Mouse (Mus musculus) thymus, postnatal 4 days (tissue): ENCODE results near the gene Ybey.

Experiments
- DNase-seq: peaks from one replicate; pipeline ENCODE4 v3.0.0; 2021

The Ybey gene

DNA sequence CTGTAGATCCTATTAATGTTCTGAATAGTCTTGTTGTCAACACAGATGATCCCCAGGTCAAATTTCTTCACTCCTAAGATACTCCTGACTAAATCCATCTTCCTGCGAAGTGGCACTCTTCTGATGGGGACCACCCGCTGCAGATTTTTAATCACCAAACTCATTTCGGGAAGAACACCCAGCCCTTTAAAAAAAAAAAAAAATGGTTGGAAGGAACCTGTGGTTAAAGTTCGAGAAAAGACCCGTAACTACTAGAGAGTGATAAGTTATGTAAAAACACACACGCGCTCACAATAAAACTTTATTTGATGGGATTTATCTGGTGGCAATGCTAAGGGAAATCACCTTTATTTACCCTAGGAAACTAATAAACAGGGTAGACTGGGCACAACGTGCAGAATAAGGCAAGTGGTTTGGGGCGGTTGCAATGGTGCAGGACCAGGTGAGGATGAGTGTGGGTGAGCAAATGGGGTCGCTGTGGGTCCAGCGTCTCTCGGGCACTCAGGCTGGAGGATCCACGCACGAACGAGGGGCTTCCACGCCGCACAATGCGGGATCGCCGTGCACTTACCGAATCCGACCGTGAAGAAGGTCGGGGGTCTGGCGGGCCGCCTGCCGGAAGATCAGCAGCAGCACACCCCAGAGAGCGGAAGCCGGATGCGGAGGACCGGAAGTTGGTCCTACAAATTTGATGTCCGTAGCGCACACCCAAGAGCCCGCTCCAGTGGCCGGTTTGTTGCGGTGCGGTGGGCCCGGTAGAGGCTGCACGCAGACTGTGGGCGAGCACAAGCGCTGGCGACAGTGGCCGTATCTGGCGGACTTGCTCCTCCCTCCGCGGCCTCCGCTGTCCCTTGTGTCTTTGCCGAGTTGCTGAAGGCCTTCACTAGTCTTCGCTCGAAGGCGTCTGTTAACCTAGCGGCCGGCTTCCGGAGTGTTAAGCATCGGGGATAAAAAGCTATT is at the start of gene Ybey, which contains the start of gene Mcm3ap:
Gene Ybey (minus strand): TSS at position 912 of the 960 bp plus-strand sequence.
Gene Mcm3ap (plus strand): TSS at position 725 of the 960 bp plus-strand sequence.
- peak; percentile 89 for DNase-seq

DNA sequence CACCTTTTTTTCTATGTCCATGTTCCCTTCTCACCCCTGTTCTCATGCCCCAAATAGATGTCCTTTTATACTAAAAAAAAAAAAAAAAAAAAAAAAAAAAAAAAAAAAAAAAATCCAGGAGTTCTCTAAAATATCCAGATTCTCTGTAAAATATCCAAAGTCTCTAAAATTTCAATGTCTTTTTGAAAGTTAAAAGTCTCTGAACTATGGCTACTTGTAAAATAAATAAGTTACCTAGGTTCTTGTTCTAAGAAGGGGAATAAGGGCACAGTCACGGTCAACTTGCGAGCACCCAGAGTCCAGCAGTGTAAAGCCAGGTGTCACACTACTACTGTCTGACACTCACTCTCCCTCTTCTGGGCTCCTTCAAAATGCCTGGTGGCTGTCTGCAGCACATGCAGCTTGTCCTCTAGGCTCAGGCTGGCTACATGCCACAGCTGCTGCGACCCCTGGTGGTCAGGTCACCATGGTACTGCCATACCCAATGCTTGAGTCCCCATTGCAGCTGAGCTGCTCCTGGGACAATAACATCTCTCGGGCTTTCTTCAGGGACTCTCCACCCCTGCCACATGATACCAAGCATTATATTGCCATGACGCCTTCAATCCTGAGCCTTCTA is 44.2 kb upstream of the Ybey start:
- DNase-seq, result peak; percentile 95

DNA sequence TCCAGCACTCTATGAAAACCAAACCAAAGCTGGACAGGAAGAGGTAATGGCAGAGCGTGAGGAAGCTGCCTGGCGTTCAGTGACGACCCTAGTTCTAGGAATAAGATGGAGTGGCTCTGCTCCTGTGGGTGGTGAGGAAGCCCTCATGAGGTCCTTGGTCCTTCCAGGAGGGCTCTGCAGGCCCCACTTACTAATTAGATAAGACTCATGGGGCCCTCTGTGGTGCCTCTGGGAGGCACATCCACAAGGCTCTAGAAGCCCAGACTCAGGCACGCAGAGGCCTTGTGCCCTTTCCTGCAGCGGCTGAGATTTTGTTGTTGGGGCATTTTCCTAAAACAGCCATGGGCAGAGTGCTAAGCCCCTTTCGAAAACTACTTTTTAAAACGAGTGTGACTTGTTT is 37.0 kb upstream of the Ybey start:
- no peak for DNase-seq

DNA sequence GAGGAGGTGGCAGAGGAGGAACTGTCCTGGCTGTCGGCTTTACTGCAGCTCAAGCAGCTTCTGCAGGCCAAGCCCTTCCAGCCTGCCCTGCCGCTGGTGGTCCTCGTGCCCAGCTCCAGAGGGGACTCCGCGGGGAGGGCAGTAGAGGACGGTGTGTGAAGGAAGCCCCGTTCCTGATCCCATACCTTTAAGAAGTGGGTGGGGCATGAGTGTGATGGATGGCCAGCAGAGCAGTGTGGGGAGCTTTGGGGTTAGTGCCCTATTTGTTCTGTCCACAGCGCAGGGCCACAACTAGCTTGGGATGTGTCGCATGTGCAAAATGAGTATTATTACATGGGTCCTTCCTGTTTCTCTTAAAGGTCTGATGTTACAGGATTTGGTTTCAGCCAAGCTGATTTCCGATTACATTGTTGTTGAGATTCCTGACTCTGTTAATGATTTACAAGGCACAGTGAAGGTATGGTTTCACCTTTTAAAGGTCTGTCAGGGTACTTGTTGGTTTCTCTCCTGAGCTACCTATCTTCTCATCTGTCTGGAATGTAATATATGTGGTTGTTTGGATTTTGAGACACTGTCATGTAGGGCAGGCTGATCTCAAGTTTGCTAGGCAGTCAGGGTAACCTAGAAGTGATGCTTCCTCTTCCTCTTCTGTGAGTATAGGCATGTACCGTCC is 35.5 kb upstream of the Ybey start:
- DNase-seq, result no peak

DNA sequence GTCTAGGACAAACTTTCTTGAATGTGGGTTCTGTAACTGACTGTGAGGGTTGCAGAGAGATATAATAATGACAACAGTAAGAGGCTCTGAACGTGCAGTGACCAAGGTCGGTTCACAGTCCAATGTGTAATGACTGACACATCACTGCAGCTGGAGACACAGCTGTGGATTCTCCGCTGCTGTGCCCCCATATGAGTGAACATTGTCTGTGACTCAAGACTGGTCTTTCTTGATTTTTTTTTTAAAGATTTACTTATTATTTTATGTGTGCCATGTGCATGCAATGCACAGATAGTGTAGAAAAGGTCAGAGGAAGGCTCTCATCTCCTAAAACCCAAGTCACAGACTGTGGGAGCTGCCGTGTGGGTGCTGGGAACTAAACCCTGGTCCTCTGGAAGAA is 28.6 kb upstream of the Ybey start:
- no peak for DNase-seq

DNA sequence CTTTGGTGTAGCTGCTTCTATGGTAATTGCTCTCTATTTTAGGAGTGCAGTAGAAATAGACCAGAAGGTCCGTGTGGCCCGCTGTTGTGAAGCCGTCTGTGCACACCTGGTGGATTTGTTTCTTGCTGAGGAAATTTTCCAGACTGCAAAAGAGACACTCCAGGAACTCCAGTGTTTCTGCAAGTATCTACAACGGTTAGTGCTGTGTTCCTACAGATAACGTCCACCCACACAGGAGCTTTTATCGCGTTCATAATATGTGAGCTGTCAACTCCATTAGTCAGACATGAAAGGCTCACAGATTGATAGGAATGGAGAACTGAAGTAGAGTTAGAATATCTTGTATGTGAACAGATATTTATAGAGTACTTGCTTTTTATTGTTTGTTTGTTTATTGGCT is 27.5 kb upstream of the Ybey start:
- DNase-seq, result no peak

DNA sequence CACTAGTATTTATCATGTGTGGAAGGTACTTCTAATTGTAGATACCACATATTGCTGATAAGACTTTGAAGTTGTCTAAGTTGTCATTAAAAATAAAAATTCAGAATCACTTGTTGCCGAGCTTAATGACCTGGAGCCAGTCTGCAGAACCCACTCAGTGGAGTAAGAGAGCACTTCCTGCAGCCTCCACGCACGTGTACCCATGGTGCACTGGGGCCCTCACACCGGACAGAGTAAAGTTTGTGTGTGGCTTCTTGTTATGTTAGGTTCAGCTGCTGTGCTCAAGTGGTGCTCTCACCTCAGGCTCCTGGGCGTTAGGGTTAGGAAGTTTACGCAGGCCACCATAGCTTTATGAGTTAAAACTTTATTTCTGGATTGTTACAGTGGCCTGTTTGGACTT is 26.6 kb upstream of the Ybey start:
- no peak for DNase-seq

DNA sequence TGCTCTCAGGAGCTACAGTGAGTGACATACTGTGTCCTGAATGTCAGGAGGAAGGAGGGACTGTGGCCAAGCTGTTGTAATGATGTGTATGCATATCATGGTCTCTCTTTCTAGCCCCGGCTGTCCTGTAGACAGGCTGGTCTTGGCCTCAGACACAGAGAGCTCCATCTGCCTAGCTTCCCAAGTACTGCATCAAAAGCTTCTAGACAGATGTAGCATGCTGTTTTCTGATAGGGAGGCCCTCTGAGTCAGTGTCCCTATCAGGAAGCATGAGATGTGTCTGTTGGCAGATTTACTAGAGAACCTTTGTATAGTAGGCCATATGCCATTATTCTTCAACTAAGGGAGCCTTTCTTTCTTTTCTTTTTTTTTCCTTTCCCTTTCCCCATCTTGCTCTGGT is 24.6 kb upstream of the Ybey start:
- no peak for DNase-seq

DNA sequence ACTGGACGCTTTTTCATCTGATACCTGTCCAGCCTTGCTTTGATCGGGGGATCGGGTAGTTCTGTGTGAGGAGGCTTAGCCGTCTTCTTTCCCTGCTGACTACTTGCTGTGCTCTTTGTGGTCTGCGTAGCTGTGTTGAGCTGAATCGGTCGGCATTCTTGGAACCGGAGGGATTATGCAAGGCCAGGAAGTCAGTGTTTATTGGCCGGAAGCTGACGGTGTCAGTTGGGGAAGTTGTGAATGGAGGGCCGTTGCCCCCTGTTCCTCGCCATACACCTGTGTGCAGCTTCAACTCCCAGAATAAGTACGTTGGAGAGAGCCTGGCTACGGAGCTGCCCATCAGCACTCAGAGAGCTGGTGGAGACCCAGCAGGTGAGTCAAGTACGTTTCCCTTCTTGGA is 20.3 kb upstream of the Ybey start:
- no peak for DNase-seq

DNA sequence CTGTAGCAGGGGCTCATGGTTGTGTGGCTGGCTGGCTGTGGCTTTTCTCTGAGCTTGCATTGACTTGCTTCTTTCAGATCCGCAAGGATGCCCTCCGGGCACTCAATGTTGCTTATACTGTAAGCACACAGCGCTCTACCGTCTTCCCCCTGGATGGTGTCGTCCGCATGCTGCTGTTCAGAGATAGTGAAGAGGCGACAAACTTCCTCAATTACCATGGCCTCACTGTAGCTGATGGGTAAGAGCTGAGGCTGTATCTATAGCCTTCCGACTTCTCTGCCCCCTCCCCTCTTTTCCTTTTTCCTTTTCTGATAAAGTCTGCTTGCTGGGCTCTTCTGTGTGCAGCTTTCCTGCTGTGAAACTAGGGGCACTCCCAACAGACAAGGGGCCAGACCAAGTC is 19.4 kb upstream of the Ybey start:
- DNase-seq, result no peak

DNA sequence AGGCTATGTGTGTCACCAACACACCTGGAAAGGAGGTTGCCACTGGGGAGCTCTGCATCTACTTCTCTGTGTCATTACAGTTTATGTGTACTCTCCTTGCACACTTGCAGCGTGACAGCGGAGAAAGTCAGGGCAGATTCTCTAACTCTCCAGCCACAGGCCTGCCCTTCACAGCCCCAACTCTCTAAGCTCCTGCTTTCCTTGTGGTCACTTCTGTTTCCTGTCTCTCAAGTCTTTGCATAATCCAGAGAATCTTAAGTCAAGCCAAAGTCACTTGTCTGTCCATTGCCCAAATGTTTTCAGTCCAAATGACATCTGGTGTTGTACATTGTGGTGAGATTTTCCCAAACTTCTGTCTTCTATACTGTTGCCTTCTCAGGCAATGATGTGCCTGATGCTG is 17.4 kb upstream of the Ybey start:
- DNase-seq, result no peak

DNA sequence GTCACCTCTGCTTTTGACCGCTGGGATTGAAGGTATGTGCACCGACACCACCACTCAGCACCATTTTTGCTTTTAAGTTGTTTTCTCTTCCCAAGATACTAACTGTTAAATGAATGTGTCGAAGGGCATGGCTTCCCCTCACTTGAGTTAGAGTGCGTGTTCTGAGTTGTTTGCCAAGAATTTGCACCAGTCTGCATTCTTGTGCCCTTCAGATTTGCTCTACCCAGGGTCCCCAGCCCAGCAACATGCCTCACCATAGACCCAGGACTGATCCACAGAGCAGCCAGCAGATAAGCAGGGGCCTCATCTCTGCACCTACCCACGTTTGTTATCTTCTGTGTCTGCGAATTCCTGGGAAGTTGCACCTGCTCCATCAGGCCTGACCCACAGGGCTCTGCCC is 12.6 kb upstream of the Ybey start:
- DNase-seq, result no peak

DNA sequence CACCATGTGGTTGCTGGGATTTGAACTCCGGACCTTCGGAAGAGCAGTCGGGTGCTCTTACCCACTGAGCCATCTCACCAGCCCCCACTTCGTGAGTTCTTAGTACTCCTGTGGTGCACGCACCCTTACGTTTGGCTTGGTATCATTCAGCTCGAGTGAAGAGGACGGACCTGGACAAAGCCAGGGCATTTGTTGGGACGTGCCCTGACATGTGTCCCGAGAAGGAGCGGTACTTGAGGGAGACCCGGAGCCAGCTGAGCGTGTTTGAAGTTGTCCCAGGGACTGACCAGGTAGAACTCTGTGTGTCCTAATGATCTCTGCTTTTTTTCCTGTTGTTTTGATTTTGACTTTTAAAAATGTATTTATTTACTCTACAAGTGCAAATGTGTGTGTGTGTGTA is 11.9 kb upstream of the Ybey start:
- DNase-seq, result no peak

DNA sequence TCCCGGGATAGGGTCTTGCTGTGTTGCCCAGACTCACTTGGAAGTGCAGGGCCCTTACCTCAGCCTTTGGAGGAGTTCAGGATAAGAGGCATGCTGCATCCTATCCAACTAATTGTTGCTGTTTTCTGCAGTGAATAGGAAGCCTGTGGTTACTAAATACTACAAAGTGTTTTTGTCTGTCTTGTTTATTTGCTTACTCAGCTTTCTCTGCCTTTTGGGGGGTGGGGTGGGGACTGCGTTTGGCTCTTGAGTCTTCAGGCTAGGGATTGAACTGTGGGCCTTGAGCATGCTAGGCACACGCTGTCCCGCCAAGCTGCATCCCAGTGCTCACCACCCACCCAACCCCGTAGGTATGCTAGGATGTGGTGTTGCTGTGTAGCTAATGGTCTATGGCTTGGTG is 4.8 kb upstream of the Ybey start:
- DNase-seq, result no peak

DNA sequence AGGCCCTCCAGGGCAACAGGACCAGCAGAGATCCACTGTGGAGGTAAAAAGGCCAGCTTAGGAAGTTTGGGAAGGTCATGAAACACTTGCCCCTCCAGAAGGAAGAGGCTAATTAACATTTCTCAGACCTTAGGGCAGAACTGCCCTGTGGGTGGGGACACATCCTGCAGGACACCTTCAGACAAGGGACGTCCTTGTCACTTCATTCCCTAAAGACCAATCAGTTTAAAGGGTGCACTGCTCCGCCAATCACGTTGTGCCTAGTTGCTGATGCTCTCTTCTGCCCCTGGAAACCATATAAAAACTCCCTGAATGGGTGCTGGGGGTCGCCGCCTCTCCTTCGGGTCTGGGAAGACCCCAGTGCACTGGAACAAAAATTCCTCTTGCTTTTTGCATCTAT is 6.2 kb downstream of the Ybey start:
- no peak for DNase-seq

DNA sequence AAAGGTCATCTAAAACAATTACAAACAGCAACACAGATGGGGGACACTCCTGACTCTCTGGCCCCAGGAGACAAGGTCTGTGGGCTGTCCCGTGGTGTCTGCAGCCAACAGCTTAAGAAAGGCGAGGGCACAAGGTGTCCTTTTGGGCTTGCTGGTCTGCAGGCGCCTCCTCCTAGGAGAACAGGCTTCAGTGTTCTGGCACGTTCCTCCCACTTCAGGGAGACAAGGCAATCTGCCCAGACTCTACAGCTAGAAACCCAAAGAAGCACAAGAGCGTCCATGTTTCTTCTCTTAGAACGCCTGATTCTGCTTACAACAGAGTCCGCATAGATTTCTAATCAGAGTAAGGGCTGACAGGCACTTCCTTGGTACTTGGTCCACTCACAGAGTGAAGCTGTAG is 6.6 kb downstream of the Ybey start:
- DNase-seq, result no peak

DNA sequence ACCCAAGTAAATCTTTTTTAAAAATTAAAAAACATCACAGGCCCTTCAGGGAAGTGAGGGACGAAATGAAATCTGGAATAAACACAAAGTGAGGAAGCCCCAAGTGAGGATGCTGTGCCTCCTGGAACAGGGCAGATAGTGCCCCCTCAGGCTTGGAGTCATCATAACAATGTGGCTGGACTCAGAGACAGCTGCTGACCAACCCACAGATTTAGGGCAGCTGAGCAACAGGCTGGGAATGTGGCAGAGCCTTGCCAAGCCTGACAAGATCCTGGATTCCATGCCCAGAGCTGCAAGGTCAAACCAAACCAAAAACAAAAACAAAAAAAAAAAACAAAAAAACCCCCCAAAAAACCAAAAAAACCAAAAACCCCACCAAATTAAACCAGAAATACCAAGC is 7.7 kb downstream of the Ybey start:
- DNase-seq, result no peak

DNA sequence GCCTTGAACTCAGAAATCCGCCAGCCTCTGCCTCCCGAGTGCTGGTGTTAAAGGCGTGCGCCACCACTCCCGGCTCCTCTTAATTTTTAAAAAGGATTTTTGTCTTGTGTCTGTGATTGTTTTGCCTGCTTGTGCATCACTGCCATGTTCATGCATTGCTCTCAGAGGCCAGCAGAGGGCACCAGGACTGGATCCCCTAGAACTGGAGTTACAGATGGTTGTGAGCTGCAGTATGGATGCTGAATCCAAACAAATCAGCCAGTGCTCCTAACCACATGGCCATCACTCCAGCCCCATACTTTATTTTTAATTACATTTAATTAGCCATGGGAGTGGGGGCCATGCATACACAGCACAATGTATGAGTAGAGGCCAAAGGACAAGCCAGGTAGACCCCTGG is 13.6 kb downstream of the Ybey start:
- DNase-seq, result peak; percentile 68

DNA sequence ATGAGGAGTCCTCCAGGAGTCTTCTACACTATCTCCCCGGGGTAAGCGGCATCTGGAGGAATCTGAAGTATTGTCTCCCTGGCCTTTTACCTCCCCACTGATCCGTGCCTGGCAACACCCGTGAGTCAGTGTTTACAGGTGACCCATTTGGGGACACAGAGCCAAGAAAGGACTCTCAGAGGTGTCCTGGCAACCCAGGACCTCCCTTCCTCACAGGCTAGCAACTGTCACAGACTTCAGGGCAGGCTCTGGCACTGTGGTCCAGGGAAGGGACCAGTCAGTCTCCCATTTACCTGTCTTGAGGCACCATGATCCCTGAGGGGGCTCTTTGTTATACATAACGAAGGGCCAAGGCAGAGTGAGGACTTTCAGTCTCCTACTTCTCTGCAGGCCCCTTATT is 20.1 kb downstream of the Ybey start, which contains the start of gene 2610028H24Rik:
Gene 2610028H24Rik (plus strand): TSS at position 231 of the 400 bp plus-strand sequence.
- no peak for DNase-seq

DNA sequence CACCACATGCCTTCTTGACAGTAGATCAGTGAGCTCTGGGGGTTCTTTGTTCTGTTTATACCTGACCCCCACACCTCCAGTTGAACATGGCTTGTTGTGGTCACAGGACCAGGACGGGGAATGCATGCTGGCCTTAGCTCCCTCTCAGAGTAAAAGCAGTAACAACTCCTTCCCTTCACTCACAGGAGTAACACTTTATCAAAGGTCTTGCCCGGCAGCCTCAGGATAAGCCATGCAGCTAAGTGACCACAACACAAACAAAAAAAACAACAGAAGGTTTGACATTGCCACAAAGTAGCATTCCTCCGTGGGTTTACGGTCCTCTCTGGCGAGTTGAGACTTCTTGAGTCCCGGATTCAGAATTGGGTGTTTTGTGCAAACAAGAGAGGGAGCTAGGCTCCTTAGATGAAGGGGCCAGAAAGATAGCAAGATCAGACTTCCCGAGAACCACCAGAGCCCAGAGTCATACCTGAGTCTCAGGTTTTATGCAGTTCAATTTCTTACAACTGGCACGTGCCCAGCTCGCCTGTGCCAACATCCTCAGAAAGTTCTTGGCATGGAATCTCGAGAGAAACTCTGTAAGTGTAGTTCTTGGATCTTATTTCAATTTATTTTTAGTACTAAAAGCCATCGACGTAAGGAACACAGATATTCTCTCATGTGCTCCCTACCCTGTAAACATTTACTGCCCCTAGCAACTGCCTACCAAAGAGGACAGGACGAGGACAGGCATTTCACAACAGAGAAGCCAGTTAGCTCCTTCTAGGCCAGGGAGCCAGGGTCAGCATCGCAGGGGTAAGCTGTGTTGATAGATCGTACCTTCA is 21.3 kb downstream of the Ybey start:
- DNase-seq, result no peak

DNA sequence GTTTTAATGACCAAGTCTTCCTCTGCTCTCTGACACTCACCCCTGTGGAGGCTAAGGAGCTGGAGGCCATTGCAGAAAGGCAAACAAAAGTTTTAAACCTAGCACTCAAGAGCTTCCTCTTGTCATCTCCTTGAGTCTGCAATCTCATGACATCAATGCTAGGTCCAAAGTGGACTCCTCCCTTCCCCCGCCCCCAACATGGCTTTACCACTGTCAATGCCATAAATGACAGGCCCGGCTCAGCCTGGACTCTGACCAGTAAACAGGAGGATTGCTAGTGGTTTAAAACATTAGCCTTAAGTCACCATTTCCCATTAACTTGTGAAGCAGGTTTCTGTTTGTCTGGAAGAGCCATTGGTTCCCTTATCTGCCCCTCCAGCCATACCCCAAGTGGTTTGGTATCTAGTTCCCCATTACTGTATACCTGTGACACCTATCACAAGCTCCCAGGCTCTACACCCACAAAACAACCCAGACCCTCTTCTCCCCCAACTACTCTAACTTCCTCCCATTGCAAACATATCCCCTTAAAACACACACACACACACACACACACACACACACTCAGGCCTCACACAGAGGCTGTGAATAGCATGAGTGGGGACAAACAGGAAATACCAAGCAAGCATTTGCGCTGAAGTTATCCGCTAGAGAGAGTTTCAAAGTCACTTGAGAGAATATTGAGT is 22.8 kb downstream of the Ybey start:
- no peak for DNase-seq
